Mouse (Mus musculus) CH12.LX (cell line): ENCODE measurements around the gene Aqp6.
A peak's percentile ranks its signal among the peaks of the same experiment; 100 is the strongest.

Source experiments
- CTCF ChIP-seq, 2 experiments: IDR thresholded peaks in 1 of 2; conservative IDR thresholded peaks in 1 of 2; 2 replicates each; pipeline ENCODE4 v1.5.1; 2011 to 2012; ENCODE audit warnings: low read depth in 2 of 2, low read length in 2 of 2, improper control_type of control experiment in 1 of 2, inconsistent platforms in 1 of 2, mild to moderate bottlenecking in 1 of 2, moderate library complexity in 1 of 2
- ETS1 ChIP-seq: conservative IDR thresholded peaks from 2 replicates; pipeline ENCODE4 v1.6.1; 2012; ENCODE audit warnings: low read depth, mild to moderate bottlenecking, inconsistent platforms, low read length, improper control_type of control experiment, moderate library complexity

DNA sequence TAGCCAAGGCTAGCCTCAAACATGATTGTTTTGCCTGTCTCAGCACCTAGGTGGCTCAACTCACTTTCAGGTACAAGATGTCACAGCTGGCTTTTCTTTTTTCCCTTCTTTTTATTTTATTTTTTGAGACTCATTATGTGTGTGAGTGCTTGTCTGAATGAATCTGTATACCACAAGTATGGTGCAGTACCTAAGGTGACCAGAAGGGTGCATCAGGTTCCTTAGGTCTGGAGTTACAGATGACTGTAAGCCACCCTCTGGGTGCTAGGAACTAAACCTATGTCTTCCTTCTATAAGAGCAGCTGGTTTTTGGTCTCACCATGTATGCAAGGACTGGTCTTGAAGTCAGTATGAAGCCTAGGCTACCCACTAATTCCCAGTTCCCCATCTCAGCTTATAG, 30.4 kb downstream of the Aqp6 start:
- TF ChIP-seq ETS1: no peak
- TF ChIP-seq CTCF (conservative IDR thresholded peaks at IDR 0.05 in 1 of 2, IDR thresholded peaks at IDR 0.05 in 1 of 2; ENCODE audit: low read depth in 2 of 2, low read length in 2 of 2): peak; percentile 54 to 79
